Mouse (Mus musculus): ENCODE measurements at regions not wholly inside any gene's neighbourhood (a gene's known extent, or its start where the extent isn't known, plus 50 kb on each side); places are given as distances from the start of the nearest gene placed in this dataset.

DNA sequence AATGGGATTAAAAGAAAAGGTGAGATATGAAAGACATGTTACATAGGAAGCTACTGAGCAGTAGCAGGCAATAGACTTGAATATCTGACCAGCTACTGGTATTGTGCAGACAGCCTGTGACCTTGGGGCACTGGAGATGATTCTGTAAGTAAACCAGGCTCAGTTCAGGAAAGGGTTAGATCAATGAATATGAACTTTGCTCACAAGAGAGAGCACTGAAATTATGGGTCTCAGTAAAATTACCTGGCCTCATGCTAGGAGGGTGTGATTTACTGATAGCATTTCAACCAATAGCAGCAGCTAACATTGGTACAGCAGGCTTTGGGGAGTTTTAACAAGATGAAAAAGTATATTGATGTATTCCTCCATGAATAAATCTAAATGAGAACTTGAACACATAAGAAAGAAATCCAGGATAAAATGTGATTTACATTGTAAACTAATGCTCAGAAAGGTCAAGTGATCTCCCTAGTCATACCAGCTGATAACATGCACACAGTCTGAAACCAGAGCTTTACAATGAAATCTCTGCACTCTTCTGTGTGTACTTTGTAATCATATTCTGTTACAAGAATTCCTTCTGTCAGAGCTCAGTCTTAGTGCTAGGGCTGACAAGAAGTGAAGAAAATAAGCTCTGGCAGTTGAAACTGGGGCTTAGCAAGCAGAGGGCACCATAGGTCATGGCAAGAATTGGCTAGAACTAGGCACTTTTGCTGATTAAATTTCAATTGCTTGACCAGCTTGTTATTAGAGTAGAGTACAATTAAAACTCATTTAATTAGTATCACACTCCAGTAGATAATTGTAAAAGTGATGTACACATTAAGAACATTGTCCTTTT is 80.8 kb downstream of the Gm10192 start:
- TF ChIP-seq EP300 (optimal IDR thresholded peaks at IDR 0.05) = no peak
- TF ChIP-seq CTCF (IDR thresholded peaks at IDR 0.05; ENCODE audit: low read depth) = no peak

Data from stomach, postnatal 0 days (tissue).